24 mouse cellular contexts compared by ENCODE assay signal in the genomic region with DNA sequence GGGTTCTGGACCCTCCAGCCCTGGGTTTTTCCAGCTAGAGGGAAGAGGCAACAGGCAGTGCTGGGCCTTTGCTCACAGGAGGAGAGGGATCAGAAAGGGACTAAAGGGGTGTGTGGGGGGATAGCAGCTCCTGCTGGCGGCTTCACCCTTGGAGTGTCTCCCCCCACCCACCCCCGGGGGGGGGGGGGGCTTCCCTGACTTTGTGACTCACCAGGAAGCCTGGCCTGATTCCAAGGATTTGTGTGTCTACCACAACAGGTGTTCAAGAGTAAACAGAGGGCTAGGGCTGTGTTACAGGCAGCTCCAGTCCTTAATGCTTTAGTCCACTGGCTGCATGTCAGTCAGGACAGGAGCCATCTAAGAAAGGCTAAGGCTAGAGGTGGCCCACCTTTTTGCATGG. TPM values are rescaled to one million over a fixed set of nuclear protein-coding genes. Genes with fewer than 3 reads are reported as not detected.
"Had no signal": no experiment of that assay in that cellular context is flagged by ENCODE, and none has a peak within 500 bp of the region (broad histone marks: within the 10 kb centered on the region; RNA-seq: fewer than 3 reads in every experiment).

No protein-coding gene starts in this region.

- H3K9me3 ChIP-seq: liver, embryonic 12.5 days; lung, embryonic 15.5 days; midbrain, embryonic 10.5 days; midbrain, embryonic 12.5 days; neural tube, embryonic 13.5 days; neural tube, embryonic 15.5 days had no signal

- H3K27me3 ChIP-seq: liver, embryonic 12.5 days; lung, embryonic 15.5 days; midbrain, embryonic 12.5 days; neural tube, embryonic 13.5 days; neural tube, embryonic 15.5 days had no signal

- H3K4me3 ChIP-seq: liver, embryonic 12.5 days; lung, embryonic 15.5 days; midbrain, embryonic 10.5 days; midbrain, embryonic 12.5 days; myocyte; neural tube, embryonic 13.5 days; neural tube, embryonic 15.5 days had no signal

- H3K4me2 ChIP-seq: liver, embryonic 12.5 days; lung, embryonic 15.5 days; midbrain, embryonic 12.5 days; neural tube, embryonic 13.5 days; neural tube, embryonic 15.5 days had no signal

- DNase-seq: lung, adult 18-20 months; lung, postnatal 14 days; lung, postnatal 4 days; midbrain, embryonic 14.5 days; right cerebral cortex, adult 18-20 months; right cerebral cortex, postnatal 25 days; right cerebral cortex, postnatal 4 days; spleen, adult 18-20 months; thymus, adult 18-20 months; thymus, postnatal 14 days; thymus, postnatal 36 days had no signal

- H3K9ac ChIP-seq: liver, embryonic 12.5 days; liver, embryonic 14.5 days; lung, embryonic 15.5 days; midbrain, embryonic 12.5 days; neural tube, embryonic 13.5 days; neural tube, embryonic 15.5 days had no signal

- ATAC-seq: liver, embryonic 12.5 days; lung, postnatal 0 days; midbrain, embryonic 16.5 days had no signal

- H3K27ac ChIP-seq: liver, embryonic 12.5 days; liver, embryonic 14.5 days; lung, embryonic 15.5 days; midbrain, embryonic 10.5 days; midbrain, embryonic 12.5 days; neural tube, embryonic 13.5 days; neural tube, embryonic 15.5 days had no signal

RNA-seq across cellular contexts. Expression of gene Nppb, which starts 38.1 kb away (rescaled TPM):
- polyA plus RNA-seq: liver, embryonic 12.5 days; liver, embryonic 14.5 days; liver, embryonic 16.5 days; lung, postnatal 0 days; midbrain, embryonic 10.5 days; midbrain, embryonic 12.5 days; midbrain, embryonic 14.5 days; midbrain, embryonic 16.5 days; small intestine, adult 2 months; stomach, embryonic 14.5 days had no signal

RNA-seq across cellular contexts. Expression of gene Nppa, which starts 53.0 kb away (rescaled TPM):
- polyA plus RNA-seq: liver, embryonic 14.5 days; liver, embryonic 16.5 days; myocyte; small intestine, adult 2 months had no signal
